Mouse (Mus musculus): ENCODE results near the gene Plcb1. TPM values are rescaled to one million over a fixed set of nuclear protein-coding genes. Genes with fewer than 3 reads are reported as not detected.

The Plcb1 gene
- total RNA-seq, 1 experiment from 2014 or later, result 2.3 TPM

GRCm38 (mm10) chr2:134831861-134832260 is 46.0 kb downstream of the Plcb1 start:
- ATAC-seq (ENCODE audit: extremely low read depth, insufficient number of reproducible peaks, low FRiP score, poor library complexity, severe bottlenecking), result no peak

GRCm38 (mm10) chr2:134836097-134836496 is 50.2 kb downstream of the Plcb1 start:
- no peak for ATAC-seq (ENCODE audit: extremely low read depth, insufficient number of reproducible peaks, low FRiP score, poor library complexity, severe bottlenecking)

GRCm38 (mm10) chr2:134838185-134838584 is 52.3 kb downstream of the Plcb1 start:
- ATAC-seq (ENCODE audit: extremely low read depth, insufficient number of reproducible peaks, low FRiP score, poor library complexity, severe bottlenecking), result no peak

GRCm38 (mm10) chr2:134838888-134839287 is 53.0 kb downstream of the Plcb1 start:
- no peak for ATAC-seq (ENCODE audit: extremely low read depth, insufficient number of reproducible peaks, low FRiP score, poor library complexity, severe bottlenecking)

GRCm38 (mm10) chr2:134842883-134843282 is 57.0 kb downstream of the Plcb1 start:
- ATAC-seq (ENCODE audit: extremely low read depth, insufficient number of reproducible peaks, low FRiP score, poor library complexity, severe bottlenecking), result no peak

- ATAC-seq (ENCODE audit: extremely low read depth, insufficient number of reproducible peaks, low FRiP score, poor library complexity, severe bottlenecking), result no peak
Observed at GRCm38 (mm10) chr2:134844391-134845238, 58.7 kb downstream of the Plcb1 start.

GRCm38 (mm10) chr2:134845239-134845738 is 59.4 kb downstream of the Plcb1 start:
- ATAC-seq (ENCODE audit: extremely low read depth, insufficient number of reproducible peaks, low FRiP score, poor library complexity, severe bottlenecking), result no peak

GRCm38 (mm10) chr2:134846555-134846954 is 60.7 kb downstream of the Plcb1 start:
- ATAC-seq (ENCODE audit: extremely low read depth, insufficient number of reproducible peaks, low FRiP score, poor library complexity, severe bottlenecking), result no peak

GRCm38 (mm10) chr2:134851189-134852171 is 65.6 kb downstream of the Plcb1 start:
- ATAC-seq (ENCODE audit: extremely low read depth, insufficient number of reproducible peaks, low FRiP score, poor library complexity, severe bottlenecking), result no peak

GRCm38 (mm10) chr2:134856239-134856638 is 70.4 kb downstream of the Plcb1 start:
- ATAC-seq (ENCODE audit: extremely low read depth, insufficient number of reproducible peaks, low FRiP score, poor library complexity, severe bottlenecking), result no peak

- ATAC-seq (ENCODE audit: extremely low read depth, insufficient number of reproducible peaks, low FRiP score, poor library complexity, severe bottlenecking), result no peak
Observed at GRCm38 (mm10) chr2:134856691-134857090, 70.8 kb downstream of the Plcb1 start.

GRCm38 (mm10) chr2:134864985-134865645 is 79.2 kb downstream of the Plcb1 start:
- no peak for ATAC-seq (ENCODE audit: extremely low read depth, insufficient number of reproducible peaks, low FRiP score, poor library complexity, severe bottlenecking)

- no peak for ATAC-seq (ENCODE audit: extremely low read depth, insufficient number of reproducible peaks, low FRiP score, poor library complexity, severe bottlenecking)
Observed at GRCm38 (mm10) chr2:134867381-134867780, 81.5 kb downstream of the Plcb1 start.

- ATAC-seq (ENCODE audit: extremely low read depth, insufficient number of reproducible peaks, low FRiP score, poor library complexity, severe bottlenecking), result no peak
Observed at GRCm38 (mm10) chr2:134871692-134872489, 86.0 kb downstream of the Plcb1 start.

- ATAC-seq (ENCODE audit: extremely low read depth, insufficient number of reproducible peaks, low FRiP score, poor library complexity, severe bottlenecking), result no peak
Observed at GRCm38 (mm10) chr2:134872490-134872781, 86.6 kb downstream of the Plcb1 start.

- ATAC-seq (ENCODE audit: extremely low read depth, insufficient number of reproducible peaks, low FRiP score, poor library complexity, severe bottlenecking), result no peak
Observed at GRCm38 (mm10) chr2:134877148-134877547, 91.3 kb downstream of the Plcb1 start.

GRCm38 (mm10) chr2:134891207-134891606 is 105.3 kb downstream of the Plcb1 start:
- ATAC-seq (ENCODE audit: extremely low read depth, insufficient number of reproducible peaks, low FRiP score, poor library complexity, severe bottlenecking), result no peak

- ATAC-seq (ENCODE audit: extremely low read depth, insufficient number of reproducible peaks, low FRiP score, poor library complexity, severe bottlenecking), result no peak
Observed at GRCm38 (mm10) chr2:134894776-134895175, 108.9 kb downstream of the Plcb1 start.

All from neutrophil, adult 5-6 weeks (primary cell).